Mouse (Mus musculus) mouse trophoblast stem cell (cell line): Measurements from ENCODE around the gene Gprin3.

ENCODE experiments used
- in situ Hi-C, 2 experiments: fragments of 300-500 bp; cut with MseI, MboI; formaldehyde crosslinking; loops; 2 replicates in 1 of 2; 3 replicates in 1 of 2; pipeline ENCODE4 v1.15.1; 2025

Gene Gprin3

GRCm38 (mm10) chr6:59425824-59426533, at the start of gene Gprin3:
Gene Gprin3 (minus strand): TSS chr6:59426294.
- in situ Hi-C loops: no loop called here

GRCm38 (mm10) chr6:59458861-59459260, 32.8 kb upstream of the Gprin3 start:
- in situ Hi-C loops: no loop called here

GRCm38 (mm10) chr6:59456116-59456515, 30.0 kb upstream of the Gprin3 start:
- in situ Hi-C loops: no loop called here

GRCm38 (mm10) chr6:59451348-59451747, 25.3 kb upstream of the Gprin3 start:
- in situ Hi-C loops: no loop called here

GRCm38 (mm10) chr6:59445101-59445503, 19.0 kb upstream of the Gprin3 start:
- in situ Hi-C loops: no loop called here

- in situ Hi-C loops: no loop called here
These were observed 9.8 kb upstream of the Gprin3 start for GRCm38 (mm10) chr6:59435906-59436305.

GRCm38 (mm10) chr6:59433116-59433515, 7.0 kb upstream of the Gprin3 start:
- in situ Hi-C loops: no loop called here

GRCm38 (mm10) chr6:59426534-59426885, 416 bp upstream of the Gprin3 start:
- in situ Hi-C loops: no loop called here

- in situ Hi-C loops: no loop called here
These were observed 988 bp downstream of the Gprin3 start for GRCm38 (mm10) chr6:59424871-59425740.

- in situ Hi-C loops: no loop called here
These were observed 2.3 kb downstream of the Gprin3 start for GRCm38 (mm10) chr6:59423836-59424235.

- in situ Hi-C loops: no loop called here
These were observed 6.8 kb downstream of the Gprin3 start for GRCm38 (mm10) chr6:59419264-59419663.

GRCm38 (mm10) chr6:59418659-59419058, 7.4 kb downstream of the Gprin3 start:
- in situ Hi-C loops: no loop called here

GRCm38 (mm10) chr6:59414816-59415215, 11.3 kb downstream of the Gprin3 start:
- in situ Hi-C loops: no loop called here

- in situ Hi-C loops: no loop called here
These were observed 13.4 kb downstream of the Gprin3 start for GRCm38 (mm10) chr6:59412417-59413346.

GRCm38 (mm10) chr6:59409001-59409700, 16.9 kb downstream of the Gprin3 start:
- in situ Hi-C loops: no loop called here

- in situ Hi-C loops: no loop called here
These were observed 18.6 kb downstream of the Gprin3 start for GRCm38 (mm10) chr6:59407482-59407997.

- in situ Hi-C loops: no loop called here
These were observed 35.9 kb downstream of the Gprin3 start for GRCm38 (mm10) chr6:59390208-59390607.

GRCm38 (mm10) chr6:59365300-59365699, 60.8 kb downstream of the Gprin3 start:
- in situ Hi-C loops: no loop called here

- in situ Hi-C loops: no loop called here
These were observed 62.8 kb downstream of the Gprin3 start for GRCm38 (mm10) chr6:59363282-59363681.

GRCm38 (mm10) chr6:59354943-59355342, 71.2 kb downstream of the Gprin3 start:
- in situ Hi-C loops: no loop called here
